Mouse (Mus musculus) lung, postnatal 0 days (tissue): ENCODE measurements around the gene Bri3. TPM values are rescaled to one million over a fixed set of nuclear protein-coding genes. Genes with fewer than 3 reads are reported as not detected.
A peak's percentile ranks its signal among the peaks of the same experiment; 100 is the strongest.

ENCODE experiments used
- ATAC-seq: fragments of 200-750 bp; cut with Nextera tagmentation; 2 replicates; pipeline ENCODE4 v1.8.0; 2017; ENCODE audit warnings: moderate library complexity
- DNase-seq: peaks from one replicate; pipeline ENCODE4 v3.0.0-alpha.2; 2016; ENCODE audit warnings: low spot score
- H3K27ac ChIP-seq: fragments of 300-500 bp; sonication (generic); 2 replicates; pipeline ENCODE4 v1.5.1; 2014; ENCODE audit warnings: antibody characterized with exemption, mild to moderate bottlenecking, low read length, mixed read lengths
- H3K27me3 ChIP-seq: fragments of 300-500 bp; sonication (generic); replicated peaks from 2 replicates; pipeline ENCODE4 v1.6.1; 2014; ENCODE audit warnings: low read length, mixed read lengths; ENCODE audit not compliant: insufficient read depth
- H3K36me3 ChIP-seq: fragments of 300-500 bp; sonication (generic); 2 replicates; pipeline ENCODE4 v1.6.1; 2014; ENCODE audit warnings: low read length, mixed read lengths; ENCODE audit not compliant: insufficient read depth
- H3K4me1 ChIP-seq: fragments of 300-500 bp; sonication (generic); 2 replicates; pipeline ENCODE4 v1.6.1; 2014; ENCODE audit warnings: antibody characterized with exemption, low read depth, low read length, mixed read lengths; ENCODE audit not compliant: insufficient read depth
- H3K4me2 ChIP-seq: fragments of 300-500 bp; sonication (generic); replicated peaks from 2 replicates; pipeline ENCODE4 v1.6.1; 2014; ENCODE audit warnings: low read depth, mild to moderate bottlenecking, low read length, moderate library complexity, mixed read lengths
- H3K4me3 ChIP-seq: fragments of 300-500 bp; sonication (generic); 2 replicates; pipeline ENCODE4 v1.5.1; 2014; ENCODE audit warnings: low read depth, low read length
- H3K9ac ChIP-seq: fragments of 300-500 bp; sonication (generic); replicated peaks from 2 replicates; pipeline ENCODE4 v1.6.1; 2014; ENCODE audit warnings: low read depth, mild to moderate bottlenecking
- H3K9me3 ChIP-seq: fragments of 300-500 bp; sonication (generic); 2 replicates; pipeline ENCODE4 v1.6.1; 2016; ENCODE audit warnings: low read length, mixed read lengths
- CTCF ChIP-seq: IDR thresholded peaks from 2 replicates; pipeline ENCODE4 v1.5.1; 2016; ENCODE audit warnings: antibody characterized with exemption, mild to moderate bottlenecking
- EP300 ChIP-seq: IDR thresholded peaks from 2 replicates; pipeline ENCODE4 v1.6.1; 2016; ENCODE audit warnings: antibody characterized with exemption, mild to moderate bottlenecking, control low read depth
- WGBS: fragments of 180-500 bp; shearing (Covaris S2); extraction: QIAGEN DNeasy Blood & Tissue Kit; methylation state at CpG from one replicate; pipeline ENCODE4 v1.1.7; 2014; 5-methylcytosine and 5-hydroxymethylcytosine counted together
- polyA plus RNA-seq: library from polyadenylated mRNA; unstranded; fragments of >200 nt; fragmentation: Nextera tagmentation; extraction: Ambion mirVana; gene quantifications from 2 replicates; pipeline ENCODE4 v1.2.1, GENCODE M21; 2015

The Bri3 gene
- polyA plus RNA-seq, 1 experiment from 2014 or later, result 286 TPM

DNA sequence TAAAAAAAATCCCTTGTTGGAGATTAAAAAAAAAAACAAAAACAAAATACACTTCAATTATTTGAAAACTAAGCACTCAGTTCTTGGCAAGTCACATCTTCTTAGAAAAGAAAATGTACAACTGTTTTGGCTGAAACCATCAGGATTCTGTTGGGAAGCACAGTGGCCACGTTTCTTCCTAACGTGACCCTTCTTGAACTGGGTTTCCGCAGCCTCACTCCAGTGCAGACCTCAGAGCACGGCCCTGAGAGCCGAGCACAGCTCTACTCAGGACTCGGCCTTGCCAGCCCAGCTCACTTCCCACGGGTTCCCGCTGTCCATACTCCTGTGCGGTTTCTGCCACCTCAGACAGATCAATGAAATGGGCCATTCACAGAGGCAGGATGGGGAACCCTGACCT is 44.2 kb downstream of the Bri3 start:
- Histone ChIP-seq H3K4me1 (peaks cover 3% of the 10 kb centered on the region; the same call in 1 of the 2 replicates), H3K36me3 (no peaks in the 10 kb centered on the region), H3K4me3 (no peak overlapping the region), H3K9ac (no peak overlapping the region), H3K27ac (no peak overlapping the region), H3K9me3 (no peaks in the 10 kb centered on the region), H3K27me3 (no peaks in the 10 kb centered on the region), H3K4me2 (no peak overlapping the region)
- ATAC-seq (no peak), DNase-seq (no peak)
- TF ChIP-seq CTCF (no peak), EP300 (no peak)
- 79% methylated on average over 9 of the region's 9 CpGs for WGBS

DNA sequence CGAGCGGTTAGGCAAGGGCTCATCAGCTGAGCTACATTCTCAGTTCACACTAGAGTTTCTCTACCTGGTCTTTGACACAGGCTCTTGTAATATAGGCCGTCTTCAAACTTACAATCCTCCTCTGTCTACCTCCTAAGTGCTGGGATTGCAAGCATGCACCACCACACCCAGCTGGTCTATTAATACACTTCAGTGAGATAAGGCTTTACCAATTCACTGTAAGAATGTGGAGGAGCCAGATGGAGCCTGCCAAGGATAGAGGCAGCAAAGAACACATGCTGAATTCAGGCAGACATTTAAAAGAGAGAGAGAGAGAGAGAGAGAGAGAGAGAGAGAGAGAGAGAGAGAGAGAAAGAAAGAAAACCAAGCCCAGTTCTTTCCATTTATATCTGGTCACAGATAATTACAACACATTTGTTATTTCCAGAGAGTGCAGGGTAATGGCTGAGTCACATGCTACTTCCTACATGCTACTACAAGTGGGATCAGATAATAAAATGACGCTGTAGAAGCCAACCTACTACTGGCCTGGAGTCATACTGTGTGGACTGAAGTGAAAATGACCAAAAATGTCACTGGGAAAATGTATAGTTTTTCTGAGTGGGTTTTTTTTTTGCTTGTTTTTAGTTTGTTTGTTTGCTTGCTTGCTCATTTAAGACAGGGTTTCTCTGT is 45.7 kb downstream of the Bri3 start:
- 49% methylated on average over 4 of the region's 4 CpGs for WGBS
- ATAC-seq (peak; percentile 76), DNase-seq (peak; percentile 71)
- Histone ChIP-seq H3K27me3 (no peaks in the 10 kb centered on the region), H3K9ac (no peak overlapping the region), H3K27ac (peak overlapping the region; percentile 32), H3K4me3 (no peak overlapping the region), H3K9me3 (no peaks in the 10 kb centered on the region), H3K4me2 (no peak overlapping the region), H3K4me1 (peaks cover 3% of the 10 kb centered on the region; the same call in 1 of the 2 replicates), H3K36me3 (no peaks in the 10 kb centered on the region)
- TF ChIP-seq CTCF (no peak), EP300 (peak; percentile 27; the same call in 1 of the 2 replicates)

GRCm38 (mm10) chr5:144294908-144295307 is 50.7 kb downstream of the Bri3 start:
- DNase-seq, result peak; percentile 92
- 38% methylated on average over 7 of the region's 7 CpGs for WGBS
- Histone ChIP-seq H3K4me2 (no peak overlapping the region), H3K27ac (peak overlapping the region; percentile 80), H3K9ac (no peak overlapping the region), H3K4me1 (peaks cover 3% of the 10 kb centered on the region; the same call in 1 of the 2 replicates), H3K9me3 (no peaks in the 10 kb centered on the region), H3K4me3 (no peak overlapping the region), H3K36me3 (no peaks in the 10 kb centered on the region), H3K27me3 (no peaks in the 10 kb centered on the region)
- TF ChIP-seq CTCF, result peak; percentile 41; the same call in 1 of the 2 replicates
- TF ChIP-seq EP300, result peak; percentile 98
- ATAC-seq, result peak; percentile 98

GRCm38 (mm10) chr5:144295357-144295756 is 51.1 kb downstream of the Bri3 start:
- Histone ChIP-seq H3K4me1 (peaks cover under 1% of the 10 kb centered on the region; the same call in 1 of the 2 replicates), H3K36me3 (no peaks in the 10 kb centered on the region), H3K27ac (peak overlapping the region; percentile 57), H3K4me3 (no peak overlapping the region), H3K9me3 (no peaks in the 10 kb centered on the region), H3K9ac (no peak overlapping the region), H3K27me3 (no peaks in the 10 kb centered on the region), H3K4me2 (no peak overlapping the region)
- TF ChIP-seq EP300 (no peak), CTCF (no peak)
- ATAC-seq, result no peak
- DNase-seq, result no peak
- 62% methylated on average over 1 of the region's 1 CpGs for WGBS

- Histone ChIP-seq H3K9ac (no peak overlapping the region), H3K9me3 (no peaks in the 10 kb centered on the region), H3K4me2 (no peak overlapping the region), H3K27me3 (no peaks in the 10 kb centered on the region), H3K4me3 (no peak overlapping the region), H3K27ac (no peak overlapping the region), H3K4me1 (no peaks in the 10 kb centered on the region), H3K36me3 (no peaks in the 10 kb centered on the region)
- no peak for ATAC-seq
- TF ChIP-seq EP300, result no peak
- no peak for TF ChIP-seq CTCF
- 58% methylated on average over 7 of the region's 7 CpGs for WGBS
- no peak for DNase-seq
Observed at GRCm38 (mm10) chr5:144296090-144296604, 51.9 kb downstream of the Bri3 start.

DNA sequence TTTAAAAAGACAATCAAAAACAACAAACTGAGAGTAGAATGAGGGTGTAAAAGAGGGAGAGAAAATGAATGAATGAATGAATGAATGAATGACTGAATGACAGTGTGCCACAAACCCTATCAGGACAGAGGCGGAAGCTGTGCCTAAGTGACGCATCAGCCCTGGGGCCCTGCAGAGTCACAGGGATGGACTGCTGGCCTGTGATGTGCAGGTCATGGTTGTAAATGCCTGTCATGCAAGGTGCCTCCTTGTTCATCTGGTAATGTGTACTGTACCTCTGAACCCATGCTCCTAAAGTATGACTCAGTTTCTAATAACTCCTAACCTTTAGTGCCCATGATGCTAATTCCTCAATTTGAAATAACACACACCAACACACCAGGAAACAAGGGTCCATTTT is 58.8 kb downstream of the Bri3 start:
- no peak overlapping the region for H3K27ac ChIP-seq
- H3K4me3 ChIP-seq, result no peak overlapping the region
- H3K27me3 ChIP-seq, result no peaks in the 10 kb centered on the region
- H3K4me2 ChIP-seq, result no peak overlapping the region
- TF ChIP-seq CTCF (no peak), EP300 (no peak)
- H3K9ac ChIP-seq, result no peak overlapping the region
- no peaks in the 10 kb centered on the region for H3K36me3 ChIP-seq
- 94% methylated on average over 2 of the region's 2 CpGs for WGBS
- no peaks in the 10 kb centered on the region for H3K9me3 ChIP-seq
- ATAC-seq (no peak), DNase-seq (no peak)
- no peaks in the 10 kb centered on the region for H3K4me1 ChIP-seq
